Mouse (Mus musculus) cortical plate, adult 2 months (tissue): ENCODE results near the gene Pus3.

Experiments
- CTCF ChIP-seq: fragments of 200-500 bp; IDR thresholded peaks from 2 replicates; pipeline ENCODE4 v1.5.1; 2011; ENCODE audit warnings: mild to moderate bottlenecking, control low read depth, low read length; ENCODE audit not compliant: insufficient read depth; ENCODE audit errors: extremely low read depth
- POLR2A ChIP-seq: fragments of 200-500 bp; IDR thresholded peaks from 2 replicates; pipeline ENCODE4 v1.6.1; 2011; ENCODE audit warnings: mild to moderate bottlenecking, low read length, control low read depth; ENCODE audit not compliant: insufficient read depth; ENCODE audit errors: extremely low read depth

GRCm38 (mm10) chr9:35541024-35541423 lies 17.4 kb upstream of the Pus3 start:
- TF ChIP-seq CTCF (no peak), POLR2A (no peak)
